Mouse (Mus musculus): ENCODE results near the gene Dclk3.

The Dclk3 gene

DNA sequence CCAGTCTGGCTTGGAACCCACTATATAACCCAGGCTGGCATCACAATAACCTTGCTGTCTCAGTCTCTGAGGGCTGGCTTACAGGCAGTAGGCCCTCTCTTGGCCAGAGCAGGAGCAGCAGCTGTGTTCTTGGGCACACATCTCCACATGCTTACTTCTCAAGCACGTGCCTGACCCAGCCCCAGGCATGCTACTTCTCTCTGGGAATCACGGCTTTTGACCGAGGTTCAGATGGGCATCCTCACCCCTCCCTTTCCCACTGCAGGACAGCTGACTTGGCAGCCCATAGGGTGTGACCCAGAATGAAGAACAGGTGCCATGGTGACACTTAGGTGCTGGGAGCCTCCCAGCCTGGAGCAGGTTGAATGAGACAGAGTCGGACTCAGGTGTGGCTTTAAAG is 52.4 kb downstream of the Dclk3 start:
- DNase-seq, result no peak

DNA sequence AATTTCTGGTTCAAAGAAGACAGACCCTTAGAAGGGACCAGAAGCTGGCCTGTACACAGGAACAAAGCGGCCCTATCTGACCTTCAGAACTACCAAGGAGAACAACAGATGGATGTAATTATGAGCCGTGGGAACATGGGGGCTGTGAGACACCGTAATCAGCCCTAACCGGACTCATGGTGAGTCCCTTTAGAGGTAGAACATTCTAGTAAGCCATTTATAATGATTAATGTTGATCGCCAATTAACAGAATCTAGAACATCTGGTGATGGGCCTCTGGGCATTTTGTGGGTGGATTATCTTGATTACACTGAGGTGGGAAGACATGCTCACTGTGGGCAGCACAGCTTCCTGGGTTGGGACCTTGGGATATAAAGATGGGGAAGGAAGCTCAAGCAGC is 54.6 kb downstream of the Dclk3 start:
- no peak for DNase-seq

DNA sequence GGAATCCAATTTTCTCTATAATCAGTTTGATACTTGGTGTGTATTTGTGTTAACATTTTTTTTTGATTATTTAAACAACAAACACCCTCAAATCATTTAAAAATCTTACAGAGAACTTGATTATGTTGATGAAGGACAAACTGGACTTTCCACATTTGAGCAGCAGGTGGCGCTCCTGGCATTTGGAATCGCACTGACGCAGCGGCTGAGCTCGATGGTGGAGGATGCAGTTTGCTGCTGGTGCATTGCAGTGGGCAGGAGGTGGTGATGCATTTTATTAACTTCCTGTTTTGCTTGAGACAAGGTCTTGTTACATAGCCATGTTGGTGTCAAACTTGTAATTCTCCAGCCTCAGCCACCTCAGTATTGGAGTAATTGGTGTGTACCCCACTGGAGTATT is 56.7 kb downstream of the Dclk3 start:
- peak; percentile 95 for DNase-seq

DNA sequence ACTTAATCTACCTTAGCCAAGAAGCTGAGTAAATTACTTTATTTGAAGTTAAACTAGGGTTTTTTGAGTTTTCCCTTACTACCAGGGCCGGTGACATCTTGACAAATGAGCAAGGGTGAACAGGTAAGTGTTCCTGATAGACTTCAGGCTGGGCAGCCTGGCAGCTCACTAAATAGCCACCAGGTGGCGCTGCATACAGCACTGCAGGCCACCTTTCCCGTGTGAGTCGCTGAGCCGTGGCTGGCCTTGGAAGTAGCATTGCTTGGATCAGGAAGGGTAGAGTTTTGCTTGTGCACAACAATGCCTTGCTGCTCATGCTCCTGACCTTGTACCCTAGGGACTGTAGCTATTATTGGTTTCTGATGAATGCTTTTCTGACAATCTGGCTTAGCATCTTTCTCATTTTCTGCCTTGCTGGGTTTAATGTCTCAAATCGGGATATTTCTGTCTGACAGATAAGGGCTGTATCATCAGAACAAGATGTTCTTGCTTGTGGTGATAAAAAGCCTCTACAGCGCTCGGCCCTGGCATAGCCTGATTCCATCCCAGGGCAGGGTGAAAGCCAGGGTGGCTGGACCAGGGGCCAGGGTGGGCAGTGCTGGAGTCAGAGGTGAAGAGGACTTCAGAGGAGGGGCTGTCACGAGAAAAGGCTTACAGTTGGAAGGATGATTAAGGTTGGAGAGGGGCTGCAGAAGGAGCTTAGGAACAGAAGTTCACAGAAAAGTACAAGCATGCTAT is 58.4 kb downstream of the Dclk3 start:
- DNase-seq, result peak; percentile 86

DNA sequence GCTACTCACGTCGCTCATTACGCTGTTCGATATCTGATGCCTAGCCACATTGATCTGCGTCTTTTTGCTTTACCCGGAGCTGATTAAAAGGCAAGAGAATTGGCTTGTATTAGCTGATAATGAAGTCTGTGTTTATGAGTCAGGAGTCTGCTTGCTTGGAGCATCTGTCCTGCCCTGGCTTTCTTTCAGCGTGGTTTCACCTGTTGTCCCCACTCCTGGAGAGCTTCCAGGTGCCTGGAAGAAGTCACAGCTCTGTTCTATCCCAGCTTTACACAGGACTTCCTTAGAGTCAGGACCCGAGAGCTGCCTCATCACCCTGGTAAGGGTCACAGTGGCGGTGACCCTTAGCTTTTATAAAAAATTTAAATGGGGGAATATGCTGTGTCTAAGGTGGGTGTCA is 61.3 kb downstream of the Dclk3 start:
- no peak for DNase-seq

DNA sequence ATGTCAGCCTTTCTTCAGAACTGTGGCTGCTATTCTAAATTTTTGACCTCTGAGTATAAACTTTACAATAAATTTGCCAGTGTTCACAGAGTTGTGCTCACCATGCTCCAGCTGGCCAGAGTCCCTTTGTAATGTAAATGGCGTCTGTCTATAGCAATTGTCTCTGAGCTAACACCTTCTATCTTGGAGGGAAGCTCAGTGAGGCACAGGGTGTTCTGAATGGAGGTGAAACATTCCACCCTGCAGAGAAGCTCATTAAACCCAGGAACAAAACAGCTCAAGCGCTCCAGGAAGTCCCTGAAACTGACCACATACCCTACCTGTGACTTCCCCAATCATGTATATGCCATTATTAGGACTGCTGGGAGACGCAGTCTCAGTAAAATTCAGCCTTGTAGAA is 67.2 kb downstream of the Dclk3 start:
- no peak for DNase-seq

DNA sequence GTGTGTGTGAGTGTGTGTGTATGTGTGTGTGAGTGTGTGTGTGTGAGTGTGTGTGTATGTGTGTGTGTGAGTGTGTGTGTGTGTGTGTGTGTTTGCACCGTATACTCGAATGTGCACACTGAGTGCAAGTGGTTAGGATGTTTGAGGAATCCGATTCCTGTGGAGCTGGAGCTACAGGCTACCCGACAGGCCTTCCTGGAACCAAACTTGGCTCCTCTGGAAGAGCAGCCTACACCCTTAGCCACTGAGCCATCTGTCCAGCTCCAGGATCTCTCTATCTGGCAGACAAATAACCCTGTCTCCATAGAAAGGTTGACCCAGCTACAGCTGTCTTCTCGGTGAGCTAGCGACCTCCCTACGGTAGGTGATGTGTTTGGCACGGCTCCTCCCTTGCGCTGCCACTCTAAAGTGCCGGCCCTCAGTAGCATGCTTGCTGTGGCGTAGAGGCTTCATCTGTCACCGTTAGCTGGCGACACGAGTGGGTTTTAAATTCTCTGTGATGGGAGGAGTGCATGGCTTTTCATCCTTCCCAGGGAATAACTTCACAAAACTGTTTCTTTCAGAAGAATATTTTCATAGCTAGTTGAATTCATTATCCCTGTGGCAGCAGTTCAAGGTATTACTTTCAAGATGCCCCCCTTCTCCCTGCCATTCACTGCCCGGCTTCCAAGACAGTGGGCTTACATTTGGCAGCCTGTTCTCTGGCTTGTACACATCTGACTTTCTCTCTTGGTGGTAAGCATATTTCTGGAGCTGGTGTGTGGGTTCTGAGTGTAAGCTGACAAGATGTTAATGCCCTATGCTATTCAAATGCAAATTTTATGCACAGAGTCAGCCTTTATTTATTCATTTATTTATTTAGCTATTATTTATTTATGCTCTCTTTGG is 75.9 kb downstream of the Dclk3 start:
- DNase-seq, result no peak

DNA sequence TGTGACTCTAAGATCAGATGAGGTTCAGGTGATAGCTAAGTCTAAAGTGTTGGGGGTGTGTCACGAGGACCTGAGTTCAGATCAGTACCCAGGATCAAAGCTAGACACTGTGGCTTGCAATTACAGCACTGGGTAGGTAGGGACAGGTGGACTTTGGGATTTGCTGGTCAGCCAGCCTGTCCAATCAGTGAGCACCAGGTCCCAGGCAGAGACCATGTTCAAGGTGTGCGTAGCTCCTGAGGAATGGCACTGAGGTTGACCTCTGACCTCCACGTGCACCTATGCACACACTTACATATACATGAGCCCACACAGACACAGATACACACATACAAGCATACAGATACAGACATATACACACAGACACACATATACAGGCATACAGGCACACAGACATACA is 76.7 kb downstream of the Dclk3 start:
- no peak for DNase-seq

DNA sequence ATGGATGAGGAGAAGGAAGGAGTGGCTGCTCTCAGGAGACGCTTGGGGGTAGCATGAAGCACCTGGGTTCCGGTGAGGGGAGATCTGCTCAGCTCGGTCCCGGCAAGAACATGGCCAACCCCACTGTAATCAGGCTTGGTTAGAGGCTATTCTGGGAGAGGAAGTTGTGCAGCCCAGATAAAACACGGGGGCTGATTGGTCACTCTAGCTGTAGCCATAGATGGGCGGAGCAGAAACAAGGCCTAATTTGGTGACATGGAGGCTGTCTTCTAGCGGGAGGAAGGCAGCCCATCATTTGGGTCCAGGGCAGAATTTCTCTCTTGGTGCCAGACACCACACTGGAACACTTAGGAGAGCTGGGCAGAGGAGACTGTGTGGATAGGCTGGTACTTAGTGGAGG is 83.3 kb downstream of the Dclk3 start:
- no peak for DNase-seq

DNA sequence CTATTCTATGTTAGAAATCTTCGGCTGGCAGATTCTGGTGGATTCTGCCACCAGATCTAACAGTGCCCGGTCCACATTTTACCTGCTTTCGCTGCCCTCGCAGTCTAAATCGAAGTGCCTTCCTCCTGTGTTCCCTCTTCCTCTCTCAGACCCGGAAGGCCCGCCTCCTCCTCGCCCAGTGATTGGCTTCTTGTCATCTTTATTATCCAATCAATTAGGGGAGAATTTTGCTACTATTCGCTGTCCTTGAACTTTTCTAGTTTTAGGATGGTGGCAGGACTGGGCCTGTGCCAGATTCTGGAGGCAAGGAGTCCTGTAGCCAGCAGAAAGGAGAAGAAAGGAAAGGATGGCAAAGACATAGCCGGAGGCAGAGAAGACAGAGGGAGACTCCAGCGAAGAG is 84.2 kb downstream of the Dclk3 start:
- DNase-seq, result no peak

DNA sequence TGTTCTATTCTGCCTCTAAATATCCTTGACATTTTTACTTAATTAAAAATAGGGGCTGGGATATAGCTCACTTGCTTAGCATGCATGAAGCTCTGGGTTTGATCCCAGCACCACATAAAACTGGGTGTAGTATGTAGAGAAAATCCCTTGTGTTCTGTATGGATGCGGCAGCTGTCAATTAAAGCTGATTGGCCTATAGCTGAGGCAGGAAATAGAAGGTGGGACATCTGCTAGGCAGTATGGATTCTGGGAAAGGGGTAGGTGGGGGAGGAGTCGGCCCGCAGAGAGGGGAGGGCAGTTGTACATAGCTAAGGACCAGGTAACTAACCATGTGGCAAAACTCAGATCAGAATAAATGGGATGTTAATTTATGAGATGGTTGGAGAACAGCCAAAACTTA is 85.0 kb downstream of the Dclk3 start:
- no peak for DNase-seq

DNA sequence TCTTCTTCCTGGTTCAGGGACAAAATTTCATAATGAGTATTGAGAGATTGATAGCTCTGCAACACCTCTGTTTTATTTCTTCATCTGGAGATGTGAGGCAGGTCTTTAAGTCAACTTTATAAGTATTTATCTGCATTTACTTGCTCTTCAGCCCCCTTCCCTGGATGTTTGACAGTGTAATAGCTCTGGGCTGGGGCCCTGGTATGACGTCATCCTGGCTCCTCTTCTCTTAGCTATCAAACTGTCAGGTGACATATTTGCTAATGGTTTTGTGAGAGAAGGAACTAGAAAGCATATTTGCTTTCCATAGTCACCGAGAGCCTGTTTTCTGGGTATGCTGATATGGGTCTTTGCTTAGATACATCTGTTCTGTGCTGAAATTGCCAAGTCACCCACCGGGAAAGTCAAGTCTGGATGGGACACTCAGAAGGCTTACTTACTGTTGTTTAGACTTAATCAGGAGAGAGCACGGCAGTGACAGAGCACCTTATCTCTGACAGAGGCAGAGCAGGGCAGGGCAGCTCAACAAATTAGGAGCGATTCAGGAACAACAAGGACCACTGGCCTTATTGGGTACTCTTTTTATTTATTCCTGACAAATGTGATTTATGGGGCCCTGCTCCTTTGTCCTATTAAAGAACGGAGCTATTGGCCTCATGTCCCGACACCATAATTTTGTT is 96.0 kb downstream of the Dclk3 start:
- DNase-seq, result no peak

DNA sequence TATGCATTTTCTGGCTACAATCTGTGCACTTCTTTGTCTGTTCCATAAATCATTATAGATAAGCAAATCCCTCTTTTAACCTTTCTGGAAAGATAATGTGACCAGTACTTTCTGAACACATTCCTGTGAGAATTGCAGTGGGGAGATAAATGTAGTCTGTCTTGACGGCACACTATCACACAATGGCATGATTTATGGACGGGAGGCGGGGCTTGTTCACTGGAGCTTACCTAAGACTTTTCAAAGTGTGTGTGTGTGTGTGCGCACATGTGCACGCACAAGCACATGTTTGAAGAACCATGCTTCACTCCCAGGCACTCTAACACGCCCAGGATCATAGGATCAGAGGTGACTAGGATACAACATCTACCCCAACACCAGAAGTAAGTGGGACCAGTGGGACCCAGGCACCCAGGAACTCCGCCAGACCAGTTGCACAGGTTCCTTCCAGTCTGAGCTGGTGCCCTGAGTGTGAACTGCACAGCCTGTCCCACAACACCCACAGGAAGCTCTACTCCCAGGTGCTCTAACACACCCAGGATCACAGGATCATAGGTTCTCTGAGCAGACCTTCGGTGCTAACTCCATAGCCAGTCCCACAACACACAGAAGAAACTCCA is 96.7 kb downstream of the Dclk3 start:
- no peak for DNase-seq
